Mouse (Mus musculus) stomach, embryonic 16.5 days (tissue): ENCODE data around the gene Slc9a1. TPM values are rescaled to one million over a fixed set of nuclear protein-coding genes. Genes with fewer than 3 reads are reported as not detected.

Source experiments
- ATAC-seq: fragments of 200-750 bp; cut with Nextera tagmentation; 2 replicates; pipeline ENCODE4 v1.8.0; 2017; ENCODE audit warnings: moderate number of reproducible peaks, moderate TSS enrichment; ENCODE audit not compliant: insufficient read depth, low FRiP score
- H3K27ac ChIP-seq: fragments of 300-500 bp; sonication (generic); 2 replicates; pipeline ENCODE4 v1.5.1; 2014; ENCODE audit warnings: low read length
- H3K27me3 ChIP-seq: fragments of 300-500 bp; sonication (generic); 2 replicates; pipeline ENCODE4 v1.6.1; 2014; ENCODE audit warnings: low read length, control low read depth, mixed read lengths; ENCODE audit not compliant: control insufficient read depth, insufficient read depth
- H3K36me3 ChIP-seq: fragments of 300-500 bp; sonication (generic); 2 replicates; pipeline ENCODE4 v1.6.1; 2014; ENCODE audit warnings: low read length; ENCODE audit not compliant: control insufficient read depth, insufficient read depth
- H3K4me1 ChIP-seq: fragments of 300-500 bp; sonication (generic); 2 replicates; pipeline ENCODE4 v1.6.1; 2014; ENCODE audit warnings: low read length, control low read depth, mixed read lengths; ENCODE audit not compliant: control insufficient read depth, insufficient read depth
- H3K4me2 ChIP-seq: fragments of 300-500 bp; sonication (generic); 2 replicates; pipeline ENCODE4 v1.6.1; 2014; ENCODE audit warnings: low read depth, low read length, mixed read lengths
- H3K4me3 ChIP-seq: fragments of 300-500 bp; sonication (generic); replicated peaks from 2 replicates; pipeline ENCODE4 v1.5.1; 2014; ENCODE audit warnings: mild to moderate bottlenecking, low read length
- H3K9ac ChIP-seq: fragments of 300-500 bp; sonication (generic); 2 replicates; pipeline ENCODE4 v1.6.1; 2014; ENCODE audit warnings: low read length
- H3K9me3 ChIP-seq: fragments of 300-500 bp; sonication (generic); replicated peaks from 2 replicates; pipeline ENCODE4 v1.6.1; 2016; ENCODE audit warnings: low read length, control low read depth; ENCODE audit not compliant: control insufficient read depth
- WGBS: fragments of 180-500 bp; shearing (Covaris S2); extraction: QIAGEN DNeasy Blood & Tissue Kit; methylation state at CpG from one replicate; pipeline ENCODE4 v1.1.7; 2014; 5-methylcytosine and 5-hydroxymethylcytosine counted together
- polyA plus RNA-seq: library from polyadenylated mRNA; unstranded; fragments of >200 nt; fragmentation: Nextera tagmentation; extraction: Ambion mirVana; gene quantifications from 2 replicates; pipeline ENCODE4 v1.2.1, GENCODE M21; 2015

Gene Slc9a1
- polyA plus RNA-seq, 1 experiment from 2014 or later = 10.1 TPM

- H3K4me2 ChIP-seq = no peak overlapping the region
- 62% methylated on average over 4 of the region's 4 CpGs for WGBS
These were observed 45.4 kb downstream of the Slc9a1 start for GRCm38 (mm10) chr4:133414920-133415319.

GRCm38 (mm10) chr4:133419312-133420004 is 50.0 kb downstream of the Slc9a1 start:
- no peak for ATAC-seq

More at GRCm38 (mm10) chr4:133414920-133415319, 45.4 kb downstream of the Slc9a1 start:
- no peaks in the 10 kb centered on the region for H3K27me3 ChIP-seq
- no peak overlapping the region for H3K9ac ChIP-seq
- no peaks in the 10 kb centered on the region for H3K36me3 ChIP-seq
- ATAC-seq = no peak
- no peak overlapping the region for H3K27ac ChIP-seq
- H3K9me3 ChIP-seq = no peaks in the 10 kb centered on the region
- no peak overlapping the region for H3K4me3 ChIP-seq
- H3K4me1 ChIP-seq = no peaks in the 10 kb centered on the region

GRCm38 (mm10) chr4:133421989-133422388 is 52.5 kb downstream of the Slc9a1 start:
- no peaks in the 10 kb centered on the region for H3K27me3 ChIP-seq
- H3K36me3 ChIP-seq = peaks cover 12% of the 10 kb centered on the region; the same call in 1 of the 2 replicates
- H3K4me1 ChIP-seq = no peaks in the 10 kb centered on the region
- H3K4me2 ChIP-seq = no peak overlapping the region
- no peak overlapping the region for H3K9ac ChIP-seq
- H3K9me3 ChIP-seq = no peaks in the 10 kb centered on the region
- no peak overlapping the region for H3K27ac ChIP-seq
- no peak overlapping the region for H3K4me3 ChIP-seq
- WGBS = 86% methylated on average over 12 of the region's 12 CpGs
- ATAC-seq = no peak

More at GRCm38 (mm10) chr4:133419312-133420004, 50.0 kb downstream of the Slc9a1 start:
- 66% methylated on average over 14 of the region's 14 CpGs for WGBS
- Histone ChIP-seq H3K4me1 (no peaks in the 10 kb centered on the region), H3K4me3 (no peak overlapping the region), H3K9me3 (no peaks in the 10 kb centered on the region), H3K27me3 (no peaks in the 10 kb centered on the region), H3K36me3 (peaks cover 12% of the 10 kb centered on the region; the same call in 1 of the 2 replicates), H3K27ac (no peak overlapping the region), H3K4me2 (no peak overlapping the region), H3K9ac (no peak overlapping the region)

GRCm38 (mm10) chr4:133422601-133423000 is 53.1 kb downstream of the Slc9a1 start:
- no peak for ATAC-seq
- no peaks in the 10 kb centered on the region for H3K27me3 ChIP-seq

GRCm38 (mm10) chr4:133423108-133423507 is 53.6 kb downstream of the Slc9a1 start:
- no peak; the same call in 1 of the 2 replicates for ATAC-seq
- H3K9me3 ChIP-seq = no peaks in the 10 kb centered on the region
- H3K27me3 ChIP-seq = no peaks in the 10 kb centered on the region
- WGBS = 37% methylated on average over 6 of the region's 6 CpGs
- H3K4me1 ChIP-seq = no peaks in the 10 kb centered on the region
- H3K4me2 ChIP-seq = no peak overlapping the region
- no peak overlapping the region for H3K9ac ChIP-seq
- H3K27ac ChIP-seq = no peak overlapping the region
- H3K4me3 ChIP-seq = no peak overlapping the region
- peaks cover 12% of the 10 kb centered on the region; the same call in 1 of the 2 replicates for H3K36me3 ChIP-seq

More at GRCm38 (mm10) chr4:133422601-133423000, 53.1 kb downstream of the Slc9a1 start:
- H3K9ac ChIP-seq = no peak overlapping the region; the same call in 1 of the 2 replicates
- H3K9me3 ChIP-seq = no peaks in the 10 kb centered on the region
- H3K27ac ChIP-seq = no peak overlapping the region
- 86% methylated on average over 15 of the region's 15 CpGs for WGBS
- no peak overlapping the region for H3K4me3 ChIP-seq
- peaks cover 12% of the 10 kb centered on the region; the same call in 1 of the 2 replicates for H3K36me3 ChIP-seq
- H3K4me1 ChIP-seq = no peaks in the 10 kb centered on the region
- no peak overlapping the region for H3K4me2 ChIP-seq

- WGBS = 66% methylated on average over 6 of the region's 6 CpGs
- Histone ChIP-seq H3K9ac (no peak overlapping the region), H3K4me1 (no peaks in the 10 kb centered on the region), H3K4me2 (no peak overlapping the region), H3K27ac (no peak overlapping the region), H3K9me3 (no peaks in the 10 kb centered on the region), H3K27me3 (no peaks in the 10 kb centered on the region), H3K36me3 (peaks cover 12% of the 10 kb centered on the region; the same call in 1 of the 2 replicates), H3K4me3 (no peak overlapping the region)
- ATAC-seq = 0 out of 2 replicates have a peak, but pooled peaks have one; percentile 8
These were observed 54.2 kb downstream of the Slc9a1 start for GRCm38 (mm10) chr4:133423691-133424090.

GRCm38 (mm10) chr4:133424100-133424499 is 54.6 kb downstream of the Slc9a1 start:
- ATAC-seq = peak; percentile 57
- H3K27ac ChIP-seq = no peak overlapping the region

GRCm38 (mm10) chr4:133426141-133426540 is 56.6 kb downstream of the Slc9a1 start:
- H3K27ac ChIP-seq = no peak overlapping the region
- H3K27me3 ChIP-seq = no peaks in the 10 kb centered on the region
- H3K4me2 ChIP-seq = no peak overlapping the region
- no peak for ATAC-seq
- H3K36me3 ChIP-seq = peaks cover 7% of the 10 kb centered on the region; the same call in 1 of the 2 replicates
- H3K9ac ChIP-seq = no peak overlapping the region
- H3K4me1 ChIP-seq = no peaks in the 10 kb centered on the region
- 73% methylated on average over 5 of the region's 5 CpGs for WGBS
- no peak overlapping the region for H3K4me3 ChIP-seq
- no peaks in the 10 kb centered on the region for H3K9me3 ChIP-seq

More at GRCm38 (mm10) chr4:133424100-133424499, 54.6 kb downstream of the Slc9a1 start:
- H3K4me3 ChIP-seq = no peak overlapping the region
- H3K9ac ChIP-seq = no peak overlapping the region
- no peaks in the 10 kb centered on the region for H3K9me3 ChIP-seq
- H3K36me3 ChIP-seq = peaks cover 12% of the 10 kb centered on the region; the same call in 1 of the 2 replicates
- WGBS = 40% methylated on average over 4 of the region's 4 CpGs
- no peaks in the 10 kb centered on the region for H3K27me3 ChIP-seq
- no peak overlapping the region for H3K4me2 ChIP-seq
- no peaks in the 10 kb centered on the region for H3K4me1 ChIP-seq

GRCm38 (mm10) chr4:133431508-133431907 is 62.0 kb downstream of the Slc9a1 start:
- 87% methylated on average over 6 of the region's 6 CpGs for WGBS
- H3K4me3 ChIP-seq = no peak overlapping the region
- no peak for ATAC-seq

More at GRCm38 (mm10) chr4:133431508-133431907, 62.0 kb downstream of the Slc9a1 start:
- no peaks in the 10 kb centered on the region for H3K36me3 ChIP-seq
- no peak overlapping the region for H3K4me2 ChIP-seq
- H3K9me3 ChIP-seq = no peaks in the 10 kb centered on the region
- H3K27me3 ChIP-seq = no peaks in the 10 kb centered on the region
- no peak overlapping the region for H3K9ac ChIP-seq
- H3K4me1 ChIP-seq = peaks cover 6% of the 10 kb centered on the region; the same call in 1 of the 2 replicates
- no peak overlapping the region for H3K27ac ChIP-seq
